Mouse (Mus musculus): ENCODE results near the gene Abcc1.

DNA sequence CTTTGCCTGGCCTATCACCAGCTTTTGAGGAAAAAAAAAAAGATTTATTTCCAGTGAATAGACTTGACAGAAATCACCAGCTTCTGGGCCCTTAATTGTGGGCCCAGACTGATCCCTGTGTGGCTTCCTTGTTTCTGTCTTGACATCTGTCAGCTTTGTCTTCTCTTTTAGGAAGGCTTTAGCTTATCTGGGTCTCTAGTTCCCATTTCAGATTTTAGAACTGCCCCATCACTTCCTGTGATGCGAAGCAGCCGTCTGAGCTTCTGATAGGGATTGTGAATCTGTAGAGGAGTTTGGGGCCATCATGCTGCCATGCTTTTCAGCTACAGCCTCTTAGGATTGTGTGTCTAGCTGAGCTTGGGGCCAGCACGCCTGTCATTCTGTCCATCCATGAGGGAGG lies 48.4 kb downstream of the Abcc1 start:
- TF ChIP-seq POLR2A (IDR thresholded peaks at IDR 0.05; ENCODE audit: borderline replicate concordance, extremely low read depth, low read depth, low read length), result no peak
- no peak for TF ChIP-seq CTCF (IDR thresholded peaks at IDR 0.05; ENCODE audit: insufficient read depth, low read length)
